In the genomic region with DNA sequence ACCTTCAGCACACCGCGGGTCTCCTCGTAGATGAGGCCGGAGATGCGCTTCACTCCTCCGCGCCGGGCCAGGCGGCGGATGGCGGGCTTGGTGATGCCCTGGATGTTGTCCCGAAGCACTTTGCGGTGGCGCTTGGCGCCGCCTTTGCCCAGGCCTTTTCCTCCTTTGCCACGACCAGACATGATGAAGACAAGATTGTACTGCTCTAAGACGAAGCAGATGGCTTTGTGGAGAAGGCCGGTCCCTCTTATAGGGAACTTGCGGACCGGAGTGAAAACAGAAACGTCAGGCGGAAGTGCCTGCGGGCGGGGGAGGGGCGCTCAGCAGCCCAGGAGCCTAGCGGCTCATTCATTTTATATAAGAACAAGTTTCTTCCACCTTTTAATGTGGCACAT, we compare ENCODE assay signal across 8 mouse cellular contexts. TPM values are rescaled to one million over a fixed set of nuclear protein-coding genes. Genes with fewer than 3 reads are reported as not detected.
DNase-seq lines count a peak whose midpoint lies in the region; ATAC-seq and TF ChIP-seq lines count a peak whose summit lies in the region.
"Not testable (repeated sequence)": the region's sequence is repeated elsewhere in the genome, so short reads cannot be mapped to it uniquely, and the experiment has no call there.

A gene (minus strand): TSS at position 221 of the 395 bp plus-strand sequence.

- WGBS in hindbrain, embryonic 11.5 days = under 1% methylated on average over 19 of the region's 27 CpGs
- WGBS in lung, embryonic 16.5 days = under 1% methylated on average over 22 of the region's 27 CpGs
- WGBS in thymus, adult 2 months = under 1% methylated on average over 26 of the region's 27 CpGs

- peak; percentile 87 for TF ChIP-seq POLR2A in thymus, adult 2 months (IDR thresholded peaks at IDR 0.05; ENCODE audit: control insufficient read depth, extremely low read depth, insufficient read depth, low read length, poor library complexity)

- H3K9ac ChIP-seq in hindbrain, embryonic 11.5 days (ENCODE audit: low read depth, low read length) = peak within 1 kb of the TSS; percentile 59
- H3K9ac ChIP-seq in lung, embryonic 16.5 days (ENCODE audit: low read length) = peak within 1 kb of the TSS; percentile 73

- H3K27ac ChIP-seq in hindbrain, embryonic 11.5 days (ENCODE audit: low read depth, low read length) = peak within 1 kb of the TSS; percentile 91
- peak within 1 kb of the TSS; percentile 96 for H3K27ac ChIP-seq in lung, embryonic 16.5 days (ENCODE audit: low read length)
- peak within 1 kb of the TSS; percentile 95 for H3K27ac ChIP-seq in thymus, adult 2 months (ENCODE audit: control insufficient read depth, insufficient read depth, low read length)

- peak within 1 kb of the TSS; percentile 37 for H3K4me3 ChIP-seq in hindbrain, embryonic 11.5 days (ENCODE audit: low read depth, low read length)
- H3K4me3 ChIP-seq in lung, embryonic 16.5 days (ENCODE audit: low read length) = peak within 1 kb of the TSS; percentile 56
- H3K4me3 ChIP-seq in thymus, adult 2 months (ENCODE audit: control insufficient read depth, insufficient read depth, low read length) = peak within 1 kb of the TSS; percentile 44

- not testable (repeated sequence) for H3K27me3 ChIP-seq in hindbrain, embryonic 11.5 days (ENCODE audit: control insufficient read depth, insufficient read depth, low read length); lung, embryonic 16.5 days (ENCODE audit: control insufficient read depth, insufficient read depth, low read depth, low read length); thymus, adult 2 months (ENCODE audit: control insufficient read depth, insufficient read depth, low read length)

- not testable (repeated sequence) for TF ChIP-seq CTCF in thymus, adult 2 months (IDR thresholded peaks at IDR 0.05; ENCODE audit: borderline replicate concordance, control insufficient read depth, extremely low read depth, insufficient read depth, low read length, poor library complexity)

- H3K36me3 ChIP-seq in hindbrain, embryonic 11.5 days (ENCODE audit: control insufficient read depth, insufficient read depth, low read length); lung, embryonic 16.5 days (ENCODE audit: control insufficient read depth, insufficient read depth, low read length); thymus, adult 2 months (ENCODE audit: control insufficient read depth, insufficient read depth, low read length): not testable (repeated sequence)

- not testable (repeated sequence) for H3K9me3 ChIP-seq in hindbrain, embryonic 11.5 days (ENCODE audit: control insufficient read depth, low read length); lung, embryonic 16.5 days (ENCODE audit: control insufficient read depth, low read length)

- peak within 1 kb of the TSS; percentile 70 for H3K4me2 ChIP-seq in hindbrain, embryonic 11.5 days (replicated peaks; ENCODE audit: low read depth, low read length)
- peak within 1 kb of the TSS; percentile 86 for H3K4me2 ChIP-seq in lung, embryonic 16.5 days (ENCODE audit: low read depth, low read length)

- not testable (repeated sequence) for H3K4me1 ChIP-seq in hindbrain, embryonic 11.5 days (replicated peaks; ENCODE audit: control insufficient read depth, insufficient read depth, low read length)
- peaks cover 25% of the 10 kb centered on the region for H3K4me1 ChIP-seq in lung, embryonic 16.5 days (replicated peaks; ENCODE audit: control insufficient read depth, insufficient read depth, low read length)
- peaks cover 12% of the 10 kb centered on the region for H3K4me1 ChIP-seq in thymus, adult 2 months (replicated peaks; ENCODE audit: control insufficient read depth, insufficient read depth, low read length)

- peak; percentile 70 for ATAC-seq in hindbrain, embryonic 11.5 days (ENCODE audit: low FRiP score)
- ATAC-seq in lung, embryonic 16.5 days (ENCODE audit: low read depth) = peak; percentile 71

- peak; percentile 91 for DNase-seq in Muller cell, postnatal 12 days (ENCODE audit: inconsistent ontology term)
- peak; percentile 99 for DNase-seq in cerebellum, postnatal 10 days
- DNase-seq in frontal cortex, postnatal 10 days (ENCODE audit: low spot score in 2 of 2) = peak; percentile 91 to 93
- peak; percentile 97 for DNase-seq in hindbrain, embryonic 11.5 days (ENCODE audit: low spot score)
- peak; percentile 96 for DNase-seq in layer of hippocampus, adult 9-11 months
- peak; percentile 90 for DNase-seq in ovary, adult 18-20 months (ENCODE audit: low spot score)
- peak; percentile 97 for DNase-seq in thymus, adult 2 months

RNA-seq across cellular contexts. Expression of the gene that starts here (rescaled TPM):
- polyA plus RNA-seq in hindbrain, embryonic 11.5 days (2014; fragmentation: Nextera tagmentation; extraction: Ambion mirVana) = 31.2 and 31.4 TPM in 2 replicates
- polyA plus RNA-seq in lung, embryonic 16.5 days (2015; fragmentation: Nextera tagmentation; extraction: Ambion mirVana) = 23.6 and 24.3 TPM in 2 replicates
- 33.1 and 38.5 TPM in 2 replicates for polyA plus RNA-seq in thymus, adult 2 months (2012; rRNA removed)

Comparison
In these comparisons a context has a peak if more than half of its experiments do, and no peak if none do; other contexts are left out.
1. Peak in every context shown above with its lines: DNase-seq, ATAC-seq, H3K4me3 ChIP-seq and H3K27ac ChIP-seq.